Mouse (Mus musculus): ENCODE data around the gene Tbc1d16. TPM values are rescaled to one million over a fixed set of nuclear protein-coding genes. Genes with fewer than 3 reads are reported as not detected.

Tbc1d16 gene
- polyA plus RNA-seq, 1 experiment from 2014 or later = 1.5 TPM

DNA sequence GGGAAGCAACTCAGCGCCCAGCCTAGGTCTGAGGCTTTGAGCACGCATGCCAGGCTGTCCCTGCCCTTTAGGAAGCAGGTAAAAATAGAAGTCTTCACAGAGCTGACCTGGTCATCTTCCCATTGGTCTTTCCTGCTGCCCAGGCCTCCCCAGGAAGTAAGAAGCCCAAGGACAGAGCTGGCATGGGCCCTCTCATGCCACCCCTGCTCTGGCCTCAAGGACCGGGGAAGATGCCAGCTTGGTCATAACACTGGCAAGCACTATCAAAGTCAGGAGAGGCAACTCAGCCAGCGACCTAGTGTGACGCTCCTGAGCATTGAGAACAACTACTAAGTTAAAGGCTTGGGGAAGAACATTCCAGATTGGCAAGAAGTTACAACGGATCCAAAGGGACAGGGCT lies 103.8 kb downstream of the Tbc1d16 start:
- DNase-seq = no peak
- peaks cover 38% of the 10 kb centered on the region for H3K4me1 ChIP-seq (replicated peaks)

DNA sequence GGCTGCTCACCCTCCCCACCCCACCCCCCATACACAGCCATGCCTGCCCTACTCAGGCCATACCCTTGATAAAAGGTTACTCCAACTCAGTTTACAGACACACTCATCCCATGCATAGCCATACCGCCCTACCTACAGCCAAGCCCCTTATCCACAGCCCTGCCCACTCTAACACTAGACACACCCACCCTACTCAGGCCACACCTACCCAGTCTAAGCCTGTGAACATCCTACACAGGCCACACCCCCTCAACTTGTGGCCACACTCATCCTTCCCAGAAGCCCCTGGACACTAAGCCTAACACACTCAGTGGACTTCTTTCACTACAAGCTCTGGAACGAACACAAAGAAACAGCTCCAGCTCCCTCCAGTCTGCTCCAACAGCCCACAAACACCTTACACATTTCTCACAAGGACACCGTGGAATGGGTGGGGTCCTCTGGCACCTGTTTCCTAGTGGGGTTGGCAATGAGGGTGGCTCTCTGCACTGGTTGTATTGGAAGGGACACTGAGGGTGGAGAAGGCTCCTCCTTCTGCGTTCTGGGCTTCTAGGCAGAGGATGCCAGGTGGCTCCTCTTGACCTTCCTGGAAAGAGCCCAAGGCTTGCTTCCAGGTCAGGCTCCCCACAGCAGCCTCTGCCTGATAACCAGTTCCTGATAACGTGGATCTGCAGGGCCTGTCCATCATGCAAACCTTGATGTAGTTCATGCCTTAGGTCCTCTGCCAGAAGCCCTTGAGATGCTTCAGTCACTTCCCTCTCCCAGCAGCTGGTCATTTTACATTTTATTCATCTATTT lies 104.6 kb downstream of the Tbc1d16 start:
- peak; percentile 45; the same call in 1 of the 2 replicates for ATAC-seq (ENCODE audit: low read depth)
- no peaks in the 10 kb centered on the region for H3K9me3 ChIP-seq (replicated peaks)
- no peak overlapping the region for H3K4me2 ChIP-seq
- H3K36me3 ChIP-seq = no peaks in the 10 kb centered on the region
- peaks cover 35% of the 10 kb centered on the region for H3K4me1 ChIP-seq (replicated peaks)
- no peak overlapping the region for H3K27ac ChIP-seq
- peaks cover 26% of the 10 kb centered on the region for H3K27me3 ChIP-seq
- H3K4me3 ChIP-seq (replicated peaks) = no peak overlapping the region
- WGBS (ENCODE audit: insufficient replicate concordance) = 44% methylated on average over 5 of the region's 5 CpGs
- no peak overlapping the region for H3K9ac ChIP-seq
- DNase-seq = no peak

More for the DNA sequence above, 103.8 kb downstream of the Tbc1d16 start:
- Histone ChIP-seq H3K9me3 (replicated peaks) (no peaks in the 10 kb centered on the region), H3K4me2 (no peak overlapping the region), H3K27me3 (peaks cover 29% of the 10 kb centered on the region), H3K27ac (no peak overlapping the region), H3K36me3 (no peaks in the 10 kb centered on the region), H3K4me3 (replicated peaks) (no peak overlapping the region), H3K9ac (no peak overlapping the region)
- WGBS (ENCODE audit: insufficient replicate concordance) = 58% methylated on average over 6 of the region's 6 CpGs
- ATAC-seq (ENCODE audit: low read depth) = no peak

DNA sequence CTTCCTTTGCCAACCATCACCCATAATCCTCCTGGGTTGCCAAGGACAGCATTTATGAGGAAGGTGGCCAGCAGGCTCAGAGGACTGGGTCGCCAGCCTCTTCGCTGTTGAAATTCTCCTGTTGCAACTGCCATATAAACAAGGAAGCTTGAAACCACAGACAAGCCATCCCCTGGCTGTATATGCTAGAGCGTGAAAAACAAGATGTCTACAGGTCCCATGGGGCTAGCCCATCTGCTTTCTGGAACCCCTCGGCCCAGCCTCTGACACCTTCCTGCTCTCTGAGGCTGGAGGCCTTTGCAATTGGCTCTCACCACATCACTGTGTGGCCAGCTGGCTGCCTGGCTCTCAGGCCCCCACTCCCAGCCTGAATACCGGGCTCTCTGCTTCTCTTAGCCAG lies 105.9 kb downstream of the Tbc1d16 start:
- WGBS (ENCODE audit: insufficient replicate concordance) = 60% methylated on average over 5 of the region's 5 CpGs
- peaks cover 23% of the 10 kb centered on the region for H3K4me1 ChIP-seq (replicated peaks)

DNA sequence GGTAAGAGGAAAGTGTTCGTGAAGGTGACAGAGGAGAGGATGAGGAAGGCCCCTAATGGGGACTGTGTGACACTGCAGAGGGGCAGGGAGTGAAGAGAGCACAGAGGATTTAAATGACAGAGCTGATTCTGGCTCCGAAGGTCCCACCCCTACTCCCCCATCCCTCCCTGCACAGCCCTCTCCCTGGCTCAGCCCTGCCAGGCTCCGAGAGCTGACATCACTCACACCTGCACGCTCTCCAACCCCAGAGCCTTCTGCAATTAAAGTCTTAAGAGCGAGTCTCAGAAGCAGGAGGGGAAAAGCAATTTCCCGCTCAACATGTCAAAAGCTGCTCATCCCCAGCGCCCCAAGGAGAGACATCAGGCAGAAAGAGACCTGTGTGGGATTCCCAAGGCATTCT lies 109.4 kb downstream of the Tbc1d16 start:
- DNase-seq (no peak), ATAC-seq (ENCODE audit: low read depth) (no peak)
- Histone ChIP-seq H3K4me3 (replicated peaks) (no peak overlapping the region), H3K9ac (no peak overlapping the region), H3K27me3 (peaks cover 20% of the 10 kb centered on the region), H3K9me3 (replicated peaks) (no peaks in the 10 kb centered on the region), H3K4me2 (no peak overlapping the region), H3K27ac (no peak overlapping the region), H3K36me3 (no peaks in the 10 kb centered on the region), H3K4me1 (replicated peaks) (0 out of 2 replicates have a peak, but pooled peaks cover 4% of the 10 kb centered on the region)
- WGBS (ENCODE audit: insufficient replicate concordance) = 42% methylated on average over 7 of the region's 7 CpGs

More for the DNA sequence above, 105.9 kb downstream of the Tbc1d16 start:
- H3K9me3 ChIP-seq (replicated peaks) = no peaks in the 10 kb centered on the region
- DNase-seq = no peak
- H3K27me3 ChIP-seq = peaks cover 18% of the 10 kb centered on the region
- H3K4me2 ChIP-seq = no peak overlapping the region
- H3K27ac ChIP-seq = no peak overlapping the region
- no peak for ATAC-seq (ENCODE audit: low read depth)
- no peaks in the 10 kb centered on the region for H3K36me3 ChIP-seq
- no peak overlapping the region for H3K4me3 ChIP-seq (replicated peaks)
- H3K9ac ChIP-seq = no peak overlapping the region

DNA sequence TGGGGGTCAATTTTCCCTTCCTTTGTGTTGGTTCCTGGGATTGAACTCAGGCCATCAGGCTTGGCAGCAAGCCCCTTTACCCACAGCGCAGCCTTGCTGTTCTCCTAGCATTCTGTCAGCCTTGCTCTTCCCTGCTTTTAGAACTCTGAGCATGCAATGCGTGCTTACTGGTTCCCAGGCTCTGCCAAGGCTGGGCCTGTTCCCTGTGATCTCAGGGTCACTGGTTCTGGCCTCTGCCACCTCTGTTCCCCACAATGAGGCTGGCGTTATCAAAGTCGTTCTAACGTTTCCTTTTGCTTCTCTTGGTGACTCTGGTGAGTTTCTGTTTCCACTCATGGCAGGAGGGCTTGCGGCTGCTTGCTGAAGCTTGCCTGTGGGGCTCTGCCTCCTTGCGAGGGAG lies 110.4 kb downstream of the Tbc1d16 start:
- ATAC-seq (ENCODE audit: low read depth) (no peak), DNase-seq (no peak)
- H3K4me3 ChIP-seq (replicated peaks) = no peak overlapping the region
- H3K27ac ChIP-seq = no peak overlapping the region
- peaks cover 26% of the 10 kb centered on the region for H3K27me3 ChIP-seq
- no peaks in the 10 kb centered on the region for H3K4me1 ChIP-seq (replicated peaks)
- H3K9me3 ChIP-seq (replicated peaks) = no peaks in the 10 kb centered on the region
- H3K4me2 ChIP-seq = no peak overlapping the region
- H3K36me3 ChIP-seq = no peaks in the 10 kb centered on the region
- no peak overlapping the region for H3K9ac ChIP-seq
- WGBS (ENCODE audit: insufficient replicate concordance) = 53% methylated on average over 7 of the region's 7 CpGs

DNA sequence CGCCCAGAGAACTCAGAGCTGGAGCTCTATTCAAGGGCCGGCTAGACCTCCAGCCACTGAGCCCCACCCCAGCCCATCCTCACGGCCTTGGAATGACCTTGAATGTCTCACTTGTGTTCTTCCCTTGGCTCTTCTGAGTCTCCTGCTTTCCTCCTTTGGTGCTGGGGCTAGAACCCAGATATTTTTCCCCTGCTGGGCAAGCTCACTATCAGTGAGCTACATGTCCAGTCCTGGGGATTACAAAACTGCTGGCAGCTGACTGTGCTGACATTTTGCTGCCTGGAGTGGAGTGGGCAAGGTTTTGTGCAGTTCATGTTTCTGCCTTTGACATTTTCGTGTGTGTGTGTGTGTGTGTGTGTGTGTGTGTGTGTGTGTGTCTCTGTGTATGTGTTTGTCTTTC lies 111.3 kb downstream of the Tbc1d16 start:
- H3K9ac ChIP-seq = no peak overlapping the region
- no peaks in the 10 kb centered on the region for H3K36me3 ChIP-seq
- DNase-seq (no peak), ATAC-seq (ENCODE audit: low read depth) (no peak)
- WGBS (ENCODE audit: insufficient replicate concordance) = 48% methylated on average over 4 of the region's 4 CpGs
- H3K9me3 ChIP-seq (replicated peaks) = no peaks in the 10 kb centered on the region
- no peak overlapping the region for H3K4me2 ChIP-seq
- H3K4me1 ChIP-seq (replicated peaks) = no peaks in the 10 kb centered on the region
- H3K27ac ChIP-seq = no peak overlapping the region
- H3K27me3 ChIP-seq = peaks cover 26% of the 10 kb centered on the region
- no peak overlapping the region for H3K4me3 ChIP-seq (replicated peaks)

DNA sequence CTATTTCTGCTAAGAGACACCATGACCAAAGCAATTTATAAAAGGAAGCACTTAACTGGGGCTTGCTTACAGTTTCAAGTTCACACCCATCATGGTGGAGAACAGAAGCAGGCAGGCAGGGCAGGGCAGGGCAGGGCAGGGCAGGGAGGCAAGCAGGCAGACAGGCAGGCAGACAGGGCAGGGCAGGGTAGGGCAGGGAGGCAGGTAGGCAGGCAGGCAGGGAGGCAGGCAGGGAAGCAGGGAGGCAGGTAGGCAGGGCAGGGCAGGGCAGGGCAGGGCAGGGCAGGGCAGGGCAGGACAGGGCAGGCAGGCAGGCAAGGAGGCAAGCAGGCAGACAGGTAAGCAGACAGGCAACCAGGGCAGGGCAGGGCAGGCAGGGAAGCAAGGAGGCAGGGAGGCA lies 115.6 kb downstream of the Tbc1d16 start:
- H3K4me3 ChIP-seq (replicated peaks) = no peak overlapping the region
- no peaks in the 10 kb centered on the region for H3K36me3 ChIP-seq
- no peaks in the 10 kb centered on the region; the same call in 1 of the 2 replicates for H3K4me1 ChIP-seq (replicated peaks)
- no peak overlapping the region for H3K4me2 ChIP-seq
- ATAC-seq (ENCODE audit: low read depth) (no peak), DNase-seq (no peak)
- H3K27ac ChIP-seq = no peak overlapping the region
- peaks cover 24% of the 10 kb centered on the region for H3K27me3 ChIP-seq
- H3K9me3 ChIP-seq (replicated peaks) = no peaks in the 10 kb centered on the region
- no peak overlapping the region for H3K9ac ChIP-seq

DNA sequence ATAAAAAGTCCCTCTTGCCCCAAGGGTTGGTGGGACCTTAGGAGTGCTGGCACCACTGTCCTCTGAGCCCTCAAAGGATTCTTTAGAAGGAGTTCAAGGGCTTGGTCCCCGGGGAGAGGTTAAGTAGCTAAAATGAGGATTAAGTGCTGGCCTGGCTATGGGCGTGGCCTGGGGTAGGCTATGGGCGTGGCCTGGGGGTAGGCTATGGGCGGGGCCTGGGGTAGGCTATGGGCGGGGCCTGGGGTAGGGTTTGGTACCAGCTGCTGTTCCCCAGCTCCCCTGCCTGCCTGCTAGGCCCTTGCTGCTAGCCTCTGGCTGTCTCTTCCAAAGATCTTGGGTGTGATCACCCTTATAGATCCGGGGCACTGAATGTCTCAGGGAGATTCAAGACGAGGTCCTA lies 117.0 kb downstream of the Tbc1d16 start:
- DNase-seq = no peak
- 14% methylated on average over 7 of the region's 7 CpGs for WGBS (ENCODE audit: insufficient replicate concordance)
- Histone ChIP-seq H3K4me2 (no peak overlapping the region), H3K4me1 (replicated peaks) (no peaks in the 10 kb centered on the region; the same call in 1 of the 2 replicates), H3K36me3 (no peaks in the 10 kb centered on the region), H3K4me3 (replicated peaks) (no peak overlapping the region), H3K27ac (no peak overlapping the region), H3K9me3 (replicated peaks) (no peaks in the 10 kb centered on the region), H3K9ac (no peak overlapping the region), H3K27me3 (peaks cover 30% of the 10 kb centered on the region)
- ATAC-seq (ENCODE audit: low read depth) = 0 out of 2 replicates have a peak, but pooled peaks have one; percentile 22

DNA sequence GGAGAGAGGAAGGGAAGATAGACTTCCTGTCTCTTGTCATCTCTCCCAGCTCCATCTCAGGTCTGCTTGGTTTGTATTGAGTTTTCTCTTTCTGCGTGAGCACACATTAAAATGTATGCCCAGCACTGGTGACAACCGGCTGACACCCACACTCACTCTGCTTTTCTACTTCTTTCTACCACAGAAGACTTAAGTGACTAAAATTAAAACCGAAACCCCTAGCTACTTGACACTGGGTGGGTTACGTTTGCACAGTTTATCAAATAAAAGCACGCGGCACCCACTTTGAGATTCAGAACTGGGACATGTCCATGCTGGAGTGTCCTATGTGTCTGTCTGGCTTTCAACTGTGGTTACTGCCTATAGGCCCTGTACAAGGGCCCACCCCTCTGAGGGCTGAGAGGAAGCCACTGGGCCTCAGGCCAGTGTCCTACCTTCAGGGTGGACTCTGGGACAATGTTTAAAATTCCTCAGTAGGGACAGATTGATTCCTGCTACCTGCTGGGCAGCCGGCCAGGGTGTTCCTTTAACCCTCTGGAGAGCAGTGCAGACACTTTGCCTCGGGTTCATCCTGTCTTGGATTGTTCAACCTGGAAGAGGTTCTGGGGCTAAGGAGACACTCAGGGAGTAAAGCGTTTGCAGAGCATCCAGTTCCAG lies 118.8 kb downstream of the Tbc1d16 start:
- DNase-seq = no peak
- H3K9me3 ChIP-seq (replicated peaks) = no peaks in the 10 kb centered on the region
- no peak overlapping the region for H3K4me3 ChIP-seq (replicated peaks)
- ATAC-seq (ENCODE audit: low read depth) = 0 out of 2 replicates have a peak, but pooled peaks have one; percentile 34
- peaks cover 5% of the 10 kb centered on the region; the same call in 1 of the 2 replicates for H3K4me1 ChIP-seq (replicated peaks)
- no peak overlapping the region for H3K27ac ChIP-seq
- 59% methylated on average over 9 of the region's 9 CpGs for WGBS (ENCODE audit: insufficient replicate concordance)
- H3K27me3 ChIP-seq = peaks cover 21% of the 10 kb centered on the region; the same call in 1 of the 2 replicates
- H3K36me3 ChIP-seq = no peaks in the 10 kb centered on the region
- H3K4me2 ChIP-seq = no peak overlapping the region
- H3K9ac ChIP-seq = no peak overlapping the region

DNA sequence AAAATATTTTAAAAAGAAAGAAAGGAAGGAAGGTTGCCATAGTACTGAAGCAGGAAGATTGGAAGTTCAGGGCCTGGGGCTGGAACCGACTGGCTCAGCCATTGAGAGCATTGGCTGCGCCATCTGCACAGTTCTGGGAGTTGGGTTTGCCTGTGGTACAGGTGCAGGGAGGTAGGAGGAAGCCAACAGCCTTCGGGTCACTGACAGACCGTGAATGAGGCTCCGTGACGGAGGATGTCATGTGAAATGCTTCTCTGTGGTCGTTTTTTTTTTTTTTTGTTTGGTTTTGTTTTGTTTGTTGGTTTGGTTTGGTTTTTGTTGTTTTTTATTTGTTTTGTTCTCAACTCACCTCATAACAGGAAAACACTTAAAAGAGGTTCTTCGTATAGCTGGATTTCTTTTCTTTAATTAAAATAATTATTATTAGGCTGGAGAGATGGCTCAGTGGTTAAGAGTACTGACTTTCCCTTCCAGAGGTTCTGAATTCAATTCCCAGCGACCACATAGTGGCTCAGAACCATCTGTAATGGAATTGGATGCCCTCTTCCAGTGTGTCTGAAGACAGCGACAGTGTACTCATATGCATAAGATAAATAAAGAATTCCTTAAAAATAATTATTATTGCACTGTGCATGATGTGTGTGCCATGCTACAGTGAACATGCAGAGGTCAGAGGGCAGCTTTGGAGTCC lies 119.6 kb downstream of the Tbc1d16 start:
- no peak overlapping the region for H3K27ac ChIP-seq
- ATAC-seq (ENCODE audit: low read depth) (no peak), DNase-seq (no peak)
- no peak overlapping the region for H3K4me2 ChIP-seq
- WGBS (ENCODE audit: insufficient replicate concordance) = 55% methylated on average over 10 of the region's 10 CpGs
- H3K4me3 ChIP-seq (replicated peaks) = no peak overlapping the region
- H3K9ac ChIP-seq = no peak overlapping the region
- no peaks in the 10 kb centered on the region for H3K9me3 ChIP-seq (replicated peaks)
- peaks cover 18% of the 10 kb centered on the region; the same call in 1 of the 2 replicates for H3K27me3 ChIP-seq
- H3K4me1 ChIP-seq (replicated peaks) = peaks cover 5% of the 10 kb centered on the region; the same call in 1 of the 2 replicates
- no peaks in the 10 kb centered on the region for H3K36me3 ChIP-seq

DNA sequence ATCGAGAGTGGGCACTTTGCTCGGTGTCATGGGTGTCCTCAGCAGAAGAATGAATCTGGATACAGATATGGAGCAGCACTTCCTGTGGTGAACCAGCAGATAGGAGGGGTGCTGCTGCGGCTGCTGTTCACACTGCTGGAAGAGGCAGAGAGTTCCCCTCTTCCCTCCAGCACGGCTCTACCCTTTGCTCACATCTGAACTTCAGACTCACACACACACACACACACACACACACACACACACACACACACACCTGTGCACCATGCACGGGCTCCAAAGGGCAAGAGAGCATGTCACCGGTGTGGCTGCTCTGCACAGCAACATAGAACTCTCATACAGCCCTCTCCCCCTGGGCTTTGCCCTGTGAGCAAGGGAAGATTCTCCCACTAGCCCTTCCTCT lies 122.0 kb downstream of the Tbc1d16 start:
- peak; percentile 52 for ATAC-seq (ENCODE audit: low read depth)
- Histone ChIP-seq H3K4me1 (replicated peaks) (peaks cover 5% of the 10 kb centered on the region; the same call in 1 of the 2 replicates), H3K9me3 (replicated peaks) (no peaks in the 10 kb centered on the region), H3K9ac (no peak overlapping the region), H3K4me3 (replicated peaks) (no peak overlapping the region), H3K27ac (no peak overlapping the region), H3K27me3 (peaks cover 17% of the 10 kb centered on the region; the same call in 1 of the 2 replicates), H3K36me3 (no peaks in the 10 kb centered on the region), H3K4me2 (no peak overlapping the region)
- no peak for DNase-seq
- 18% methylated on average over 6 of the region's 6 CpGs for WGBS (ENCODE audit: insufficient replicate concordance)

Measured in liver, embryonic 13.5 days (tissue).